Mouse (Mus musculus): ENCODE results near the gene Erf.

DNA sequence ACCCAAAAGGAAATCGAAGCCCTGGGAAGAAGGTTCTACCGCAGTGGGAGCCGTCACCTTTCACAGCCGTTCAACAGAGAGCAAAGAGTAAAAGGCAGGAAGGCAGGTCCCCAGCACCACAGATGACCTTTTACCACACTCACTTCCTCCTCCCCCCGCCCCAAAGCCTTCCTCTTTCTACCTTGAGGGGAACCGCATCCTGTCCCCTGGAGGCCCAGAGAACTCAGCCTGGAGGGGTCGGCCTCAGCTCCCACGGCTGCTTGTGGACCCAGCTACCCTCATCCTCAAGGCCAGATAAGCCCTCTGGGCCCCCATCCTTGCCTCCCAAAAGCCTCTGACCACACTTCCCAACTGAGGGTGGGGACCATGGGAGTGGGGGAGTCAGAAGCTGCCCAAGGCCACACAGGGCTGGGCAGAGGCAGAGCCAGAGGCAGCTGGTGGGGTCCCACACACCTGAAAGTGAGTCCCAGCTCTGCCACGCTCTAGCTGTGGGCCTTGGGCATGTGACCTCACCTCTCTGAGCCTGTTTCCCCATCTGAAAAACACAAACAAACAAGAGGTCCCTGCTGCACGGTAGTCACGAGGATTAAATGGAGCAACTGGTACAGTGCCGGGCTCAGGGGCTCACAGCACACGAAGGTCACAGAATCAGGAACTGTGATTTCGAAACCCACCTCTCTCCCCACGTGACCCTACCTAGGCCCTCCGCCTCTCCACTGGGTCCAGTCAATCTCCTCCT, 45.0 kb downstream of the Erf start:
- no peak for TF ChIP-seq EP300 (IDR thresholded peaks at IDR 0.05; ENCODE audit: insufficient read depth, low read depth, low read length)
- TF ChIP-seq CTCF (IDR thresholded peaks at IDR 0.05; ENCODE audit: low read depth, low read length) = no peak
